Mouse (Mus musculus): Measurements from ENCODE around the gene 6430571L13Rik. TPM values are rescaled to one million over a fixed set of nuclear protein-coding genes. Genes with fewer than 3 reads are reported as not detected.

6430571L13Rik gene
- polyA plus RNA-seq, 1 experiment from 2014 or later = 0.85 TPM

- no peaks in the 10 kb centered on the region for H3K36me3 ChIP-seq (ENCODE audit: control insufficient read depth, insufficient read depth, low read length)
- peak; percentile 73 for ATAC-seq (ENCODE audit: low read depth)
- H3K27ac ChIP-seq (ENCODE audit: low read length) = no peak within 1 kb of the TSS
- peaks cover 5% of the 10 kb centered on the region; the same call in 1 of the 2 replicates for H3K4me1 ChIP-seq (replicated peaks; ENCODE audit: control insufficient read depth, insufficient read depth, low read length)
- H3K9ac ChIP-seq (ENCODE audit: low read length) = peak within 1 kb of the TSS; percentile 55
- WGBS = under 1% methylated on average over 25 of the region's 54 CpGs
- H3K4me2 ChIP-seq (ENCODE audit: low read depth, low read length) = peak within 1 kb of the TSS; percentile 99
- peak within 1 kb of the TSS; percentile 59 for H3K4me3 ChIP-seq (ENCODE audit: low read length)
- H3K9me3 ChIP-seq (ENCODE audit: control insufficient read depth, low read length) = no peaks in the 10 kb centered on the region
- H3K27me3 ChIP-seq (ENCODE audit: control insufficient read depth, insufficient read depth, low read depth, low read length) = peaks cover 67% of the 10 kb centered on the region
Measured at GRCm38 (mm10) chr9:107399491-107399971, 59.1 kb downstream of the 6430571L13Rik start, which contains the start of gene Cacna2d2. Gene Cacna2d2 (plus strand): TSS chr9:107399612.

GRCm38 (mm10) chr9:107400060-107400511 is 59.7 kb downstream of the 6430571L13Rik start:
- Histone ChIP-seq H3K4me3 (ENCODE audit: low read length) (peak overlapping the region; percentile 59), H3K27ac (ENCODE audit: low read length) (no peak overlapping the region), H3K9ac (ENCODE audit: low read length) (peak overlapping the region; percentile 55), H3K9me3 (ENCODE audit: control insufficient read depth, low read length) (no peaks in the 10 kb centered on the region), H3K27me3 (ENCODE audit: control insufficient read depth, insufficient read depth, low read depth, low read length) (peaks cover 67% of the 10 kb centered on the region), H3K4me1 (replicated peaks; ENCODE audit: control insufficient read depth, insufficient read depth, low read length) (peaks cover 5% of the 10 kb centered on the region; the same call in 1 of the 2 replicates), H3K4me2 (ENCODE audit: low read depth, low read length) (peak overlapping the region; percentile 99), H3K36me3 (ENCODE audit: control insufficient read depth, insufficient read depth, low read length) (no peaks in the 10 kb centered on the region)
- ATAC-seq (ENCODE audit: low read depth) = peak; percentile 19
- WGBS = under 1% methylated on average over 35 of the region's 45 CpGs

- WGBS = 13% methylated on average over 13 of the region's 13 CpGs
- Histone ChIP-seq H3K4me1 (replicated peaks; ENCODE audit: control insufficient read depth, insufficient read depth, low read length) (peaks cover 5% of the 10 kb centered on the region; the same call in 1 of the 2 replicates), H3K36me3 (ENCODE audit: control insufficient read depth, insufficient read depth, low read length) (no peaks in the 10 kb centered on the region), H3K9ac (ENCODE audit: low read length) (no peak overlapping the region), H3K27ac (ENCODE audit: low read length) (no peak overlapping the region), H3K4me2 (ENCODE audit: low read depth, low read length) (peak overlapping the region; percentile 99), H3K4me3 (ENCODE audit: low read length) (peak overlapping the region; percentile 59), H3K9me3 (ENCODE audit: control insufficient read depth, low read length) (no peaks in the 10 kb centered on the region), H3K27me3 (ENCODE audit: control insufficient read depth, insufficient read depth, low read depth, low read length) (peaks cover 67% of the 10 kb centered on the region)
- no peak for ATAC-seq (ENCODE audit: low read depth)
Measured at GRCm38 (mm10) chr9:107400666-107401285, 60.4 kb downstream of the 6430571L13Rik start.

Other genes starting within 250 kb of the 6430571L13Rik start
- gene Dock3, start 108.7 kb upstream of the 6430571L13Rik start, polyA plus RNA-seq (2015; fragmentation: Nextera tagmentation; extraction: Ambion mirVana) = 0.19 and 0.23 TPM in 2 replicates
- gene Mapkapk3, start 50.7 kb upstream of the 6430571L13Rik start, polyA plus RNA-seq (2015; fragmentation: Nextera tagmentation; extraction: Ambion mirVana) = 17.8 and 20.6 TPM in 2 replicates
- gene Cish, start 44.6 kb upstream of the 6430571L13Rik start, polyA plus RNA-seq (2015; fragmentation: Nextera tagmentation; extraction: Ambion mirVana) = 19.3 and 20.5 TPM in 2 replicates
- gene Hemk1, start 2.3 kb upstream of the 6430571L13Rik start, polyA plus RNA-seq (2015; fragmentation: Nextera tagmentation; extraction: Ambion mirVana) = 11.5 and 12.4 TPM in 2 replicates
- 0.38 and 0.60 TPM in 2 replicates for gene Cacna2d2, start 59.0 kb downstream of the 6430571L13Rik start, polyA plus RNA-seq (2015; fragmentation: Nextera tagmentation; extraction: Ambion mirVana)
- gene Tmem115, start 193.3 kb downstream of the 6430571L13Rik start, polyA plus RNA-seq (2015; fragmentation: Nextera tagmentation; extraction: Ambion mirVana) = 39.0 and 39.4 TPM in 2 replicates
- 27.6 and 32.9 TPM in 2 replicates for gene Cyb561d2, start 201.6 kb downstream of the 6430571L13Rik start, polyA plus RNA-seq (2015; fragmentation: Nextera tagmentation; extraction: Ambion mirVana)
- 41.9 and 43.7 TPM in 2 replicates for gene Nprl2, start 201.6 kb downstream of the 6430571L13Rik start, polyA plus RNA-seq (2015; fragmentation: Nextera tagmentation; extraction: Ambion mirVana)
- 16.7 and 19.7 TPM in 2 replicates for gene Zmynd10, start 206.7 kb downstream of the 6430571L13Rik start, polyA plus RNA-seq (2015; fragmentation: Nextera tagmentation; extraction: Ambion mirVana)
- 55.4 and 58.5 TPM in 2 replicates for gene Rassf1, start 211.0 kb downstream of the 6430571L13Rik start, polyA plus RNA-seq (2015; fragmentation: Nextera tagmentation; extraction: Ambion mirVana)
- gene Tusc2, start 222.7 kb downstream of the 6430571L13Rik start, polyA plus RNA-seq (2015; fragmentation: Nextera tagmentation; extraction: Ambion mirVana) = 35.6 and 41.6 TPM in 2 replicates
- 101 and 102 TPM in 2 replicates for gene Hyal2, start 227.3 kb downstream of the 6430571L13Rik start, polyA plus RNA-seq (2015; fragmentation: Nextera tagmentation; extraction: Ambion mirVana)
- 10.1 and 13.8 TPM in 2 replicates for gene Hyal1, start 236.3 kb downstream of the 6430571L13Rik start, polyA plus RNA-seq (2015; fragmentation: Nextera tagmentation; extraction: Ambion mirVana)
- gene Naa80, start 238.3 kb downstream of the 6430571L13Rik start, polyA plus RNA-seq (2015; fragmentation: Nextera tagmentation; extraction: Ambion mirVana) = 22.3 and 23.0 TPM in 2 replicates
- 0.97 and 1.6 TPM in 2 replicates for gene Hyal3, start 240.2 kb downstream of the 6430571L13Rik start, polyA plus RNA-seq (2015; fragmentation: Nextera tagmentation; extraction: Ambion mirVana)
- gene Ifrd2, start 247.0 kb downstream of the 6430571L13Rik start, polyA plus RNA-seq (2015; fragmentation: Nextera tagmentation; extraction: Ambion mirVana) = 44.1 and 51.9 TPM in 2 replicates

Data from lung, embryonic 16.5 days (tissue).